Mouse (Mus musculus): ENCODE data around the gene Tbx5.

The Tbx5 gene

GRCm38 (mm10) chr5:119815247-119815646 lies 17.2 kb upstream of the Tbx5 start:
- DNase-seq: no peak

DNA sequence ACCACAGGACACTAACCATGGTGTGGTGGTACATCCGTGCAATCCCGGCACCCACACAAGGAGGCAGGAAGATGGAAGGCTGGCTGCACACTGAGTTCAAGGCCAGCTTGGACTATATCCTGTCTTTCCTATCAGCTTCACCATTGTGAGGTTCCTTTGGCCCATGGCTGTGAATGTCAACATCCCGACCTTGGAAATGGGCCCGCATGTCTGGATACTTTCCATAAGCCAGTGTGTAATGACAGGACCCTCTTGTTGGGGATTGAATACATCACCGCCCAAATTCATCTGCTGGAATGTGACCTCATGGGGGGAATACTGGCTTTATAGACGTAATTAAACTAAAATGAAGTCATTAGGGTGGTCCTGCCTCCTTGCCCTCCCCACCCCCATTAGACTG lies 12.0 kb upstream of the Tbx5 start:
- no peak for DNase-seq

GRCm38 (mm10) chr5:119821506-119821905 lies 11.0 kb upstream of the Tbx5 start:
- DNase-seq: no peak

- no peak for DNase-seq
Measured at GRCm38 (mm10) chr5:119827341-119827740, 5.1 kb upstream of the Tbx5 start.

- no peak for DNase-seq
Measured at GRCm38 (mm10) chr5:119830611-119831010, 1.9 kb upstream of the Tbx5 start.

DNA sequence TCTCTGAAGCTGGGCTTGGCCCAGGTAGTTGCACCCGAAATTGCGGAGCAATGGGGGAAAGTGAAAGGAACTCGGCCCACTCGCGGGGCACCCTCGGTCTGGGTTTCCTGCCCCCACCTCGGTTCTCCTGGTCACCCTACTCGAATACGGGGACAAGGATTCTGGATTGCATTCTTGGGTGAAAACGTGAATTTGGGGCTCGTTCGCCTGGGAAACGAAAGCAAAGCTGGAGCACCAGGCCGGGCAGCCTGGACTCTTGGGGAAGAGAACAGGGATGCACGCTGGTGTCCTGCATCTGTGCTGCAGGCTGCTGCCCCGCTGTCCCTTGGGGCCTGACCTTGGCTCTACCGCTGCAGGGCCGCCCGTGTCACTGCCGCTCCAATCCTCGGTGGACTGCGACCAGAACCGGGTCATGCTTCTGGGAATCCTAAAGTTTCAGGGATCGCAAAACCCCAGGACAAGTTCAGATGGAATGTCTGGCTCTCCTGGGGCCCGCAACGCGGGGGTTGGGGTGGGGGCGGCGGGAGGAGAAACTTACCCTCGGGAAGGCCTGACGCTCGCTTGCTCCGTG lies 1.2 kb upstream of the Tbx5 start:
- DNase-seq: no peak

DNA sequence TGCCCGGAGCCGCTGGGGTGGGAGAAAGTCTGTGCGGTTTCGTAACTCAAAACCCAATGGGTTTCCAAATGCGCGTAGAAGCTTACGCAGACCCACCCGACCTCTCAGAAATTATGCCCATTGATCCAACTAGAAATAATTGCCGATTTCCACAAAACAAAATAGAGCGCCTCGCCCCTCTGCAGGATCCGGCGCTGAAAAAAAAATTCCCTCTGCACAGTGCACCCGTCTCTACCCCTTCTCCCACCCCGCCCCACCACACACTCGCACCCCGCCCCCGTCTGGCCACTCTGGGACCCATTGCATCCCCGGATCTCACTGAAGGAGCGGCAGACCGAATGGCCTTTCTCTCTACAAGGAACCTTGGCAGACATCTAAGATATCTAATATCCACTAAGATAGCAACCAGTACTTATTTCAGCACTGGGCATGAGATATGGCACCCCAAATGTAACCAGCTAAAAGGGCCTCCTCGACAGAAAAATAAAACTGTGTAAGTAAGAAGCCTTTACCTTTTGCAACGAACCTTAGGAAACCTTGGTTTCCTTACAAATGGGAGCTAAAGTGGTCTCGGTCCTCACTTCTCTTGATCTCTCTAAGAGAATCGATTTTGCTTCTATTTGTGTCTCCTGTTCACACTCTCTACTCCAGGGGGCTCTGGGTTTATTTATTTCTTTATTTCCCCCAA lies 533 bp upstream of the Tbx5 start:
- DNase-seq: no peak

DNA sequence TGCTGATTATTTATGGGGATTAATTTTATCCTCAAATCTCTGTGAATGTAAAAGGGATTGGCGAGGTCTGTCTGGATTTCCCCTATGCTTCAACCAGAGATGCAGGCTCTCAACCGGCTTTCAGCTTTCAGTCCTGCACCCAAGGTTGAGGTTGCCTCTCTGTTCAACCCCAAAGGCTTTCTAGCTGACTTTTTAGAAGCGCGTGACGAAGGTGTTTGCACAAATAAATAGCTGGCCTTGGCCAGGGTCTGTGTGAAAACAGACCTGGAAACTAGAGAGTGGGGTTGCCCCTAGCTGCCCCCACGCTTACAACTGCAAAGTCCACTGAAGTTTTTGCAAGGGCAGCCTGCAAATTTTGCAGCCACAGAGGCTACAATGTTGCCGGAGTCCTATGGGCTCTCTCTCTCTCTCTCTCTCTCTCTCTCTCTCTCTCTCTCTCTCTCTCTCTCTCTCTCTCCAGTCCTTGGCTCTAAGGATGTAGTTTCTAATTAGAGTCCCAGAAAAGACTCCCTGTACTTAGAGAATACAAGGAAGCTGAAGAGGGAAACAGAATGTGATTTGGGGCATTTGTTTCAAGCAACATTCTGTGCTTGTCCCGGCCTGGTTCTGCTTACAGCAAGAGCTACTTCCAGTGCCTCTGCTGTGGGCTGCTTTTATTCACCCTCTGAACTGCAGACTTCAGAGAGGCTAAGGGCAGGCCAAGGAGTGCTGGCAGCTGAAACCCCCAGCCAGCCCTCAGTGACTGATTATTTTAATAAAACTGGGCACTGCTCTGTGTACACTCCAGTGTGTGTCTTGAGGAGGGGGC lies 959 bp downstream of the Tbx5 start:
- no peak for DNase-seq

GRCm38 (mm10) chr5:119834031-119834403 lies 1.5 kb downstream of the Tbx5 start:
- no peak for DNase-seq

GRCm38 (mm10) chr5:119835053-119835867 lies 2.8 kb downstream of the Tbx5 start:
- DNase-seq: no peak

GRCm38 (mm10) chr5:119835868-119836209 lies 3.4 kb downstream of the Tbx5 start:
- DNase-seq: no peak

GRCm38 (mm10) chr5:119836618-119837305 lies 4.3 kb downstream of the Tbx5 start:
- DNase-seq: no peak

DNA sequence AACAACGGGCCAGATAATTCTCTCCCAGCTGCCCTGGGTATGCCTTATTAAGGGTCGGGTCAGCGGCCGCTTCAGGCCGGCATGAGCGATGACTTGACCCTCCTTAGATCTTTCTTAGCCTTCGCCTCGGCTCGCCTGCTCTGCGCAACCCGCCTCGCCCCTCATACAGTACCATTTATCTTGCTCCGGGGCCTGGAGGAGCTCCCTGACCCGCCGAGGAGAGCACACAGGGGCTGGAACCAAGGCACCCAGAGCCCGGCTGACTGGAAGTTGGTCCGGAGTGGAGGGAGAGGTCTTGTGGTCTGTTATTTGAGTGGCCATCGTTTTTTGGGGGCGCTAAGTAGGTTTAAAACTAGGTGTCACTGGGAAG lies 4.8 kb downstream of the Tbx5 start:
- no peak for DNase-seq

DNA sequence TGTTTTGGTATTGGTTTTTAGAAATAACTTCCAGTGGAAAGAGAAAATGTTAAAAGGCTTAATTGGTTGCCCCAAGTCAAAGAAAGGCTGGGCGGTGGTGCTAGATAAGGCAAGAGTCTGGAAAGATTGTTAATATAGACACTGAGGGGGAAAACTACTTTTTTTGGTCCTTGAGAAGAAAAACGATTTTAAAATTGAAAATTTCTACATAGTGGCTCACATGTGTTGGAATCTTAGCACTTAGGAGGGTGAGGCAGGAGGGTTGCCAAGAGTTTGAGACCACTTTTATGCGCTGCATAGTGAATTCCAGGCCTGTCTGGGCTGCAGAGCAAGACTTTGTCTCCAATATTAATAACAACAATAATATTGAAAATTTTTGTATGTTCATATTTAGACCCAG lies 5.4 kb downstream of the Tbx5 start:
- DNase-seq: no peak

DNA sequence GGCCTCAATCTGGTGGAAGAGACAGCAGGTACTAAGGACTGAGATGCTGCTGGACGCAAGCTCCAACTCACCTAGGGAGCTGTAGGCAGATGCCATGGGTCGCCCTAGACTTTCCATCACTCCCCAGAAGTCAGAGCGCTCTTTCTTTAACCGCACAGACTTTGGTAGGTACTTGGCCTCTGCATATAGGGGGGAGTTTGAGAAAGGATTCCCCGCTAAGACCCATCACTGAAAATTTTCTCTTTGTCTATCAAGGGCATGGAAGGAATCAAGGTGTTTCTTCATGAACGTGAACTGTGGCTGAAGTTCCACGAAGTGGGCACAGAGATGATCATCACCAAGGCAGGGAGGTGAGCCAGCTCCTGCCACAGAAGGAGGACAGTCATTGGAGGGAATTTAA lies 6.0 kb downstream of the Tbx5 start:
- DNase-seq: no peak

GRCm38 (mm10) chr5:119839156-119839555 lies 6.7 kb downstream of the Tbx5 start:
- DNase-seq: no peak

DNA sequence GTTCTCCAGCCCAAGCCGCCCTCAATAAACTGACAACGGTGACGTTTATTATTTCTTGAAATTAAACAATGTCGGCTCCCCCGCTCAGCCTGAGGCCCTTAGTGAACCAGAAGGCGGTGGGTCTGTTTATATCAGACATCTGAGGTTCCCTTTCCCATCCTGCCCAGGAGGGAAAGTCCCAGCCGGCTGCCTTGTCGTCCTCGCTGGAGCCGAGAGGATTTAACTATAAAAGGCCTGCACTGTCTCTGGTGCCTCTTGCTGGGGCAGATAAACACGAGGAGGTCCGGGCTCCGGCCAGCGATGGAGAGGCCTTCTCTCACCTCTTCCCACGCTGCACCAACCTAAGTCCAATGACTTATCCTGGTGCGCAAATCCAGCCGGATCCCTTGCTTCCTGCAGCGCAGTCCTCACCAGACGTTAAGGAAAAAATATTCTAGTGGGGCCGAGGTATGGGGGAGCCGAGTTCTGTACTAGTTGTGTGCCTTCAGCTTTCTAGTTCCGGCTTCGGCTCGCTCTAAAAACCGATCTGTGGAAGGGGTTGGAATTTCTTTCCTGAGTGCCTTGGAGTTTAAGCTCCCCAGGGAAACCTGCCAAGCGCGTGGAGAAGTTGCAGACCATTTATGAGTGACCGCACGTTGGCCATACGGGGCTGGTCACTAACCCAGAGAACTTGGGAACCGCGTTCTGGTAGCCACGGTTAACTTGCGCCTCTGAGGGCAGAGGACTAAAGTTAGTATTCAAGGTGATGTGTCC lies 7.3 kb downstream of the Tbx5 start:
- DNase-seq: no peak

GRCm38 (mm10) chr5:119840404-119840803 lies 7.9 kb downstream of the Tbx5 start:
- DNase-seq: no peak

GRCm38 (mm10) chr5:119841634-119842420 lies 9.4 kb downstream of the Tbx5 start:
- DNase-seq: no peak

DNA sequence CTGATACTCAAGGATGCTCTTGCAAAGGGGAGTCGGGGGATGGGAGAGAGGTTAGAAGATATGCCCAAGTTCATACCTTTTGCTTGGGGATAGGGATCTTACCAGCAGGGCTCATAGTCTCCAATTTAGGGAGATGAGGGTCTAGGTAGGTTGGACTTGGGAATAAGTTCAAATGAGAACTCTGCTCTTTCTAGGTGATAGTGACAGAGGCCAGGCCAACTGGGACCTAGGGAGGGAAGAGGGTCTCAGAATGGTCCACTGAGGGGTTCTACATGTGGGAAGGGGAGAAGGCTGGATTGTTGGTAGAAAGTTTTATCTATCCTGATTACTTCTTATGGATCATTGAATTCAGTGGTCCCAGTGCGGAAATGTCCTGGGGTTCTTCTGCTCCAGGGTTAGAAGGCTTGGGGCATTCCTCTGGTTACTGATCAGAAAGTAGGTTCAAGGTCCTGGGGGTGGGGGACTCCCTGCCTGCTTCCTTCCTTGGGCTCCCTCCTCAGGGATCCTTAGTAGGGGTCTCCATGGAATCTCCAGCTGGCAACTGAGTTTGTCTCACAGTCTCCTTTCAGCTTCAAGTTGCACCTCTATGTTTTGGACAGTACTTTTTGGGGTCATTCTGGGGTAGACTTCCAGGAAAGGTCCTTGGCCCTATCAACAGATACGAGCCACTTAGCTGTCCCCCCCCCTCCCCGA lies 10.4 kb downstream of the Tbx5 start:
- no peak for DNase-seq

- no peak for DNase-seq
Measured at GRCm38 (mm10) chr5:119843394-119843777, 10.9 kb downstream of the Tbx5 start.

All from thymus, postnatal 25 days (tissue).